Mouse (Mus musculus): ENCODE results near the gene Zkscan3. TPM values are rescaled to one million over a fixed set of nuclear protein-coding genes. Genes with fewer than 3 reads are reported as not detected.
"Not testable (repeated sequence)": the region's sequence is repeated elsewhere in the genome, so short reads cannot be mapped to it uniquely, and the experiment has no call there.

Gene Zkscan3
- polyA plus RNA-seq, 1 experiment from 2014 or later = 73.7 TPM

DNA sequence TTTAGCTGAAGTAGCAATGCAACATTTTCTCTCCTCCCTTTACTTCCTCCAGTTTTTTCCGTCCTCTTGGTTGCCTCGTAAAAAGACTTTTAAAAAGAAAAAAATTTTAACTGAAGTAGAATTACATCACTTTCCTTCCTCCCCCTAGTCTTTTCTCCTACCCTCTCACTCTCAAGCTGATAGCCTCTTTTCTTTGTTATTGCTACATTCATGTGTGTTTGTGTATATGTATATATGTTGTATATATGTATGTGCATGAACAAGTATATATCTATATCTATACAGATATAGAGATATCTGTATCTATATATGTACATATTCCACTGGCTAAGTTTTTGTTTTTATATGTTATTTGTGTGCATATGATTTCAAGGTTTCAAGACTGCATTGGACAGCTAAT, 293 bp upstream of the Zkscan3 start:
- H3K4me2 ChIP-seq (ENCODE audit: low read depth, low read length) = peak overlapping the region; percentile 69
- peak overlapping the region; percentile 94 for H3K9ac ChIP-seq (ENCODE audit: low read length)
- no peaks in the 10 kb centered on the region for H3K27me3 ChIP-seq (ENCODE audit: control insufficient read depth, insufficient read depth, low read length)
- H3K36me3 ChIP-seq (ENCODE audit: control insufficient read depth, insufficient read depth, low read length) = no peaks in the 10 kb centered on the region
- H3K27ac ChIP-seq (ENCODE audit: low read length) = no peak overlapping the region
- H3K4me1 ChIP-seq (ENCODE audit: control insufficient read depth, insufficient read depth, low read length) = peaks cover 13% of the 10 kb centered on the region
- H3K9me3 ChIP-seq (replicated peaks; ENCODE audit: control insufficient read depth, low read length) = no peaks in the 10 kb centered on the region
- peak overlapping the region; percentile 86 for H3K4me3 ChIP-seq (replicated peaks; ENCODE audit: low read length)
- no peak for ATAC-seq (ENCODE audit: insufficient read depth, low FRiP score)
- WGBS = 0% methylated on average over 2 of the region's 2 CpGs

DNA sequence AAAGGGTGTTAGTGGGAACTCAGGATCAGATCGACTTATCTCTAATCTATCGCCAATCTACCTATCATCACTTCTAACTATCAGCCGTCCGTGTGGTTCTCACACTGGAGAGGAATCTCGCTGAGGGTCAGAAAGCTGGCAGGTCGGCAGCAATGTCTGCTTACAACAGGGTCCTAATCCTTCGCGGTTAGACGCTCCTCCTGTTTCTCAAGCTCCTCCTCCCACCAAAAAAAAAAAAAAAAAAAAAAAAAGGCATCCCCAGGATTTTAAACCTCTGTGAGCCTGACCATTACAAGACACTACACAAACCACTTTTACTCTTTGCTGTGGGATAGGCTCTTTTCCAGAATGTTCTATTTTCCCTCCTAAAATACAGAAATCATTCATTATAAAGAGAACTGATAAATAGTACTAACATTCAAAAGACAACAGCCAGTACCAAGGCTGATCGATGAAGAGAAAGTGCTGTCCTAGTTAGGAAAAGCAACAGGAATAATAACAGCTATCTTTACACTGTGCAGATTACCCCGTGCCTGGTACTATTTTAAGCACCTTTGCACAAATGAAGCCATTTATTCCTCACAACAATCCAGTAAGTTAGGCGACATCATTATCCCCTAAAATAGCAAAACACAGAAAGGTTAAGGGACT, 794 bp downstream of the Zkscan3 start:
- Histone ChIP-seq H3K4me2 (ENCODE audit: low read depth, low read length) (peak overlapping the region; percentile 69), H3K9me3 (replicated peaks; ENCODE audit: control insufficient read depth, low read length) (no peaks in the 10 kb centered on the region), H3K4me1 (ENCODE audit: control insufficient read depth, insufficient read depth, low read length) (peaks cover 12% of the 10 kb centered on the region), H3K36me3 (ENCODE audit: control insufficient read depth, insufficient read depth, low read length) (no peaks in the 10 kb centered on the region), H3K9ac (ENCODE audit: low read length) (peak overlapping the region; percentile 94), H3K27me3 (ENCODE audit: control insufficient read depth, insufficient read depth, low read length) (no peaks in the 10 kb centered on the region), H3K27ac (ENCODE audit: low read length) (peak overlapping the region; percentile 82), H3K4me3 (replicated peaks; ENCODE audit: low read length) (peak overlapping the region; percentile 86)
- WGBS = 5% methylated on average over 12 of the region's 12 CpGs
- ATAC-seq (ENCODE audit: insufficient read depth, low FRiP score) = 0 out of 2 replicates have a peak, but pooled peaks have one; percentile 31

DNA sequence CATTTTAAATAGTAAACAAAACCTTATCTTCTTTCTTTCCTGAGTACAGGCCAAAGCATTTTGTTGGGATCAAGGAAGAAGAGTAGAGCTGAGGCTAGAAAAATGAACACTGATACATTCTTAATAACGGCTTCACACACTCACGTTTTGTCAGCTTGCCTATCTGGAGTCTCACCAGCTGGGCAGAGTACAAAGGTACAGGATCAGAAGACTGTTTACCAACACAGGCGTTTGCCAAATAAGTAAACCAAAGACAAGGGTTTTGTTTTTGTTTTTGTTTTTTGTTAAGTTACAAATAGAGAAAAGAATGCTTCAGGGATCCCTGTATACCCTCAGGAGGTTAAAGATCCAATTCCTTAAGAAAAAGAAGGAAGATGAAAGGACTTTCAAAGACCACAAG, 1.4 kb downstream of the Zkscan3 start:
- Histone ChIP-seq H3K9ac (ENCODE audit: low read length) (peak overlapping the region; percentile 52; the same call in 1 of the 2 replicates), H3K4me2 (ENCODE audit: low read depth, low read length) (peak overlapping the region; percentile 69), H3K4me1 (ENCODE audit: control insufficient read depth, insufficient read depth, low read length) (peaks cover 12% of the 10 kb centered on the region), H3K36me3 (ENCODE audit: control insufficient read depth, insufficient read depth, low read length) (no peaks in the 10 kb centered on the region), H3K9me3 (replicated peaks; ENCODE audit: control insufficient read depth, low read length) (no peaks in the 10 kb centered on the region), H3K27ac (ENCODE audit: low read length) (no peak overlapping the region), H3K27me3 (ENCODE audit: control insufficient read depth, insufficient read depth, low read length) (no peaks in the 10 kb centered on the region), H3K4me3 (replicated peaks; ENCODE audit: low read length) (peak overlapping the region; percentile 86)
- ATAC-seq (ENCODE audit: insufficient read depth, low FRiP score) = no peak
- WGBS = 67% methylated on average over 3 of the region's 3 CpGs

DNA sequence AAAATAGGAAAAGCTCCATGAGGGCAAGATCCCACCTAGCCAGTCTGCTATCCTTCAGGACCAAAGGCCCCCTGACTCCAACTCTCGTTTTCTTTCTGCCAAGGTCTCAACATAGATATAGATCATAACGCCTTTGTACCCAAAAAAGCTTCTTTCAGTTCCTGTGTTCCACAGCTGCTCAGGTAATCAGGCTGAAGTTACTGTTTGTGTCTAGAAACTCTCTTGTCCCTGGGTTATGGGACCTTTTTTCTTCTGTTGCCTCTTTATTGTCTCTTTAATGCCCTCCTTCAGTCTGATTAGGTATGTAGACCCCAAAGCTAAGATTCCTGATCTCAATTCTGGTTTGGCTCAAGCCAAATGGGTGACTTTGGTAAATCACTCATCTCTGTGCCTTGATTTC, 5.1 kb downstream of the Zkscan3 start:
- Histone ChIP-seq H3K4me2 (ENCODE audit: low read depth, low read length) (no peak overlapping the region), H3K9me3 (replicated peaks; ENCODE audit: control insufficient read depth, low read length) (no peaks in the 10 kb centered on the region), H3K27ac (ENCODE audit: low read length) (no peak overlapping the region), H3K27me3 (ENCODE audit: control insufficient read depth, insufficient read depth, low read length) (no peaks in the 10 kb centered on the region), H3K4me3 (replicated peaks; ENCODE audit: low read length) (no peak overlapping the region), H3K4me1 (ENCODE audit: control insufficient read depth, insufficient read depth, low read length) (peaks cover 12% of the 10 kb centered on the region), H3K9ac (ENCODE audit: low read length) (no peak overlapping the region), H3K36me3 (ENCODE audit: control insufficient read depth, insufficient read depth, low read length) (peaks cover 25% of the 10 kb centered on the region)
- 87% methylated on average over 2 of the region's 2 CpGs for WGBS
- no peak for ATAC-seq (ENCODE audit: insufficient read depth, low FRiP score)

DNA sequence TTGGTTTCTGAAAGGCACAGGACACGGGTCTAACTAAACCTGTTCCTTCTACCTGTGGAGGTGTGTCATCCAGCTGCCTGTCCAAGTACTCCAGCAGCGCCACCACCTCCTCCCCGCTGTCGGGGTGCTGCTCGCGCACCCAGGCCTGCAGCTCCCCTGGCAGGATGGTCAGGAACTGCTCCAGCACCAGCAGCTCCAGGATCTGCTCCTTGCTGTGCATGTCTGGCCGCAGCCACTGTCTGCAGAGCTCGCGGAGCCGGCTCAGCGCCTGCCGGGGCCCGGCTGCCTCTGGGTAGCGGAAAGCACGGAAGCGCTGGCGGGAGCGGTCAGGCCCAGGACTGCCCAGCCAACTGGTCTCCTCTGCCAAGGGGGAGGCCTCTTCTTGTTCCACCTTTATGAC, 6.5 kb downstream of the Zkscan3 start:
- H3K27ac ChIP-seq (ENCODE audit: low read length); H3K9ac ChIP-seq (ENCODE audit: low read length); H3K27me3 ChIP-seq (ENCODE audit: control insufficient read depth, insufficient read depth, low read length); H3K4me3 ChIP-seq (replicated peaks; ENCODE audit: low read length); H3K9me3 ChIP-seq (replicated peaks; ENCODE audit: control insufficient read depth, low read length); H3K4me2 ChIP-seq (ENCODE audit: low read depth, low read length); H3K4me1 ChIP-seq (ENCODE audit: control insufficient read depth, insufficient read depth, low read length): not testable (repeated sequence)
- ATAC-seq (ENCODE audit: insufficient read depth, low FRiP score) = peak; percentile 29; the same call in 1 of the 2 replicates
- H3K36me3 ChIP-seq (ENCODE audit: control insufficient read depth, insufficient read depth, low read length) = peaks cover 35% of the 10 kb centered on the region
- 93% methylated on average over 6 of the region's 18 CpGs for WGBS

DNA sequence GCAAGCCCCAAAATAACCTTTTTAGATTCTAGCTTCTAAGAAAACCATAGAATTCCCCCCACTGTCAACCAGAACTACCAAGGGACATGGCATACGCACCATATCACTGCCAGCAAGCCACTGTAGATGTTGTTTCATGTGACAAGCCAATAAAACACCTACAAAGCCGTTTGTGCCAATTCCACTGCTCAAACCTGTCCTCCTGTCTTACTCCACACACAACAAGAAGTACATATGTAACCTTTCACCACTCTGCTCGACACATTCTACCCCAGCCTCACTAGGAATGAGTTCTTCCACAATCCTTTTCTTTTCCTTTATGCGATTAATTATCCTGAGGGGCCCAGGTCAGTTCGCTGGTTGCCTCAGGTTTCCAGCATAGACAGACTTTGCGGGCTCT, 6.9 kb downstream of the Zkscan3 start:
- 89% methylated on average over 6 of the region's 6 CpGs for WGBS
- no peak overlapping the region for H3K9ac ChIP-seq (ENCODE audit: low read length)
- no peak overlapping the region for H3K4me2 ChIP-seq (ENCODE audit: low read depth, low read length)
- no peaks in the 10 kb centered on the region for H3K27me3 ChIP-seq (ENCODE audit: control insufficient read depth, insufficient read depth, low read length)
- H3K9me3 ChIP-seq (replicated peaks; ENCODE audit: control insufficient read depth, low read length) = no peaks in the 10 kb centered on the region
- no peak overlapping the region for H3K4me3 ChIP-seq (replicated peaks; ENCODE audit: low read length)
- H3K36me3 ChIP-seq (ENCODE audit: control insufficient read depth, insufficient read depth, low read length) = peaks cover 39% of the 10 kb centered on the region
- no peak overlapping the region for H3K27ac ChIP-seq (ENCODE audit: low read length)
- ATAC-seq (ENCODE audit: insufficient read depth, low FRiP score) = no peak
- H3K4me1 ChIP-seq (ENCODE audit: control insufficient read depth, insufficient read depth, low read length) = peaks cover 6% of the 10 kb centered on the region; the same call in 1 of the 2 replicates

DNA sequence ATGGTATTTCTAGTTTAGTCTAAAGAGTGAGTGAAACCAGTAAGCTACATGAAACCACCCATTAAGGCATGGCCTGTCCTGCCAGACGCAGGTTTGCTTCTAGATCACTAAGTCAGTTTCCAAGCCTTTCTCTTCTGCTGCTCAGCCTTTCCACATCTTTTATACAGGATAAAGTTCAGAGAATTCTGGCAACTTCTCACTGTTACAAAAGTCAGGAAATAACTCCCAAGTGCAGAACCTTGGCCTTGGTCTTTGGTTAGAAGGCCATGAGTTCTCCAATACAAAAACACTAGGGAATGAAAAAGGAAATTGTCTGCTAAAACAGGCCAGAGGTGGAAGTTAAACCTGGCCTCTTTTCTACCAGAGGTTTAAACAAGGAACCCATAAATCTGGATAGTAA, 7.3 kb downstream of the Zkscan3 start:
- H3K36me3 ChIP-seq (ENCODE audit: control insufficient read depth, insufficient read depth, low read length) = peaks cover 42% of the 10 kb centered on the region
- no peak overlapping the region for H3K4me3 ChIP-seq (replicated peaks; ENCODE audit: low read length)
- ATAC-seq (ENCODE audit: insufficient read depth, low FRiP score) = no peak
- no peaks in the 10 kb centered on the region for H3K27me3 ChIP-seq (ENCODE audit: control insufficient read depth, insufficient read depth, low read length)
- WGBS = 93% methylated on average over 1 of the region's 1 CpGs
- H3K9me3 ChIP-seq (replicated peaks; ENCODE audit: control insufficient read depth, low read length) = no peaks in the 10 kb centered on the region
- H3K27ac ChIP-seq (ENCODE audit: low read length) = no peak overlapping the region
- no peak overlapping the region for H3K4me2 ChIP-seq (ENCODE audit: low read depth, low read length)
- peaks cover 6% of the 10 kb centered on the region; the same call in 1 of the 2 replicates for H3K4me1 ChIP-seq (ENCODE audit: control insufficient read depth, insufficient read depth, low read length)
- H3K9ac ChIP-seq (ENCODE audit: low read length) = no peak overlapping the region

DNA sequence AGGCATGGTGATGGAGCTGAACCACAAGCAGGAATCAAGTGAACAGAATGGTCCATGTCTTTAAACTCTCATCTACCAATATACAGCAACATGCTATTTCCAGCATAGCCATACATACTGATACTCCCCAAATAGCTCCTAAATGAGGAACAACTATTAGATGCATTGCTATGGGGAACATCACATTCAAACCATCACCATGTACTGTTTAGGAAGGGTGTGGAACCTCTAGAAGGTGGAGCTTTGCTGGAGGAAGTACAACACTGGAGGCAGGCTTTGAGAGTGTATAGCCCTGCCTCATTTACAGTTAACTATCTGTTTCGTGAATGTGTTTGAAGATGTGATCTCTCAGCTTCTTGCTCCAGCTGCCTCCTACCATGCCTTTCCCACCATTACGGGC, 24.8 kb downstream of the Zkscan3 start:
- no peak overlapping the region for H3K27ac ChIP-seq (ENCODE audit: low read length)
- H3K9me3 ChIP-seq (replicated peaks; ENCODE audit: control insufficient read depth, low read length) = no peaks in the 10 kb centered on the region
- no peaks in the 10 kb centered on the region for H3K4me1 ChIP-seq (ENCODE audit: control insufficient read depth, insufficient read depth, low read length)
- no peak for ATAC-seq (ENCODE audit: insufficient read depth, low FRiP score)
- H3K27me3 ChIP-seq (ENCODE audit: control insufficient read depth, insufficient read depth, low read length) = no peaks in the 10 kb centered on the region
- WGBS = 87% methylated on average over 2 of the region's 2 CpGs
- H3K4me2 ChIP-seq (ENCODE audit: low read depth, low read length) = no peak overlapping the region
- H3K4me3 ChIP-seq (replicated peaks; ENCODE audit: low read length) = no peak overlapping the region
- no peaks in the 10 kb centered on the region for H3K36me3 ChIP-seq (ENCODE audit: control insufficient read depth, insufficient read depth, low read length)
- H3K9ac ChIP-seq (ENCODE audit: low read length) = no peak overlapping the region

DNA sequence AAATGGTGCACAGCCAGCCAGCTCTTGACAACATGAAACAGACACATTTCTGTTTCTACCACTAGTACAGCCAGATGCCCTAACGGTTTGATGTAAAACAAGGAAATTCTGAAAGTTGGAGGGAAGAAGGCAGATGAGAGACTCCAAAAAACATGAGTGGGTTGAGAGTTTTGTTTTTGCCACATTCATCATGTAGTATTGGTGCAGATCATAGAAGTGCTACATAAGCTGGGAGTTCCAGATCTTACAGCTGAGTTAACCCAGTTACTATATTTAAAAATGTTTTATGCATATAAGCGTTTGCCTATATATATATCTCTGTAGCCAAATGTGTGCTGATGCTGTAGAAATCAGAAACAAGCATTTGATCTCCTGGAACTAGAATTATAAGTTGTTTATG, 29.9 kb downstream of the Zkscan3 start:
- no peaks in the 10 kb centered on the region for H3K27me3 ChIP-seq (ENCODE audit: control insufficient read depth, insufficient read depth, low read length)
- H3K4me1 ChIP-seq (ENCODE audit: control insufficient read depth, insufficient read depth, low read length) = no peaks in the 10 kb centered on the region
- no peak overlapping the region for H3K27ac ChIP-seq (ENCODE audit: low read length)
- ATAC-seq (ENCODE audit: insufficient read depth, low FRiP score) = no peak
- H3K9me3 ChIP-seq (replicated peaks; ENCODE audit: control insufficient read depth, low read length) = no peaks in the 10 kb centered on the region
- WGBS = 87% methylated on average over 2 of the region's 2 CpGs
- 0 out of 2 replicates have a peak, but pooled peaks cover 7% of the 10 kb centered on the region for H3K36me3 ChIP-seq (ENCODE audit: control insufficient read depth, insufficient read depth, low read length)
- no peak overlapping the region for H3K9ac ChIP-seq (ENCODE audit: low read length)
- no peak overlapping the region for H3K4me2 ChIP-seq (ENCODE audit: low read depth, low read length)
- H3K4me3 ChIP-seq (replicated peaks; ENCODE audit: low read length) = no peak overlapping the region

All from stomach, embryonic 16.5 days (tissue).